Mouse (Mus musculus): ENCODE measurements around the gene Rev1. TPM values are rescaled to one million over a fixed set of nuclear protein-coding genes. Genes with fewer than 3 reads are reported as not detected.
A peak's percentile ranks its signal among the peaks of the same experiment; 100 is the strongest.

Gene Rev1
- total and polyA plus RNA-seq, 3 experiments, result 28.9 to 31.0 TPM; not detected in 1

DNA sequence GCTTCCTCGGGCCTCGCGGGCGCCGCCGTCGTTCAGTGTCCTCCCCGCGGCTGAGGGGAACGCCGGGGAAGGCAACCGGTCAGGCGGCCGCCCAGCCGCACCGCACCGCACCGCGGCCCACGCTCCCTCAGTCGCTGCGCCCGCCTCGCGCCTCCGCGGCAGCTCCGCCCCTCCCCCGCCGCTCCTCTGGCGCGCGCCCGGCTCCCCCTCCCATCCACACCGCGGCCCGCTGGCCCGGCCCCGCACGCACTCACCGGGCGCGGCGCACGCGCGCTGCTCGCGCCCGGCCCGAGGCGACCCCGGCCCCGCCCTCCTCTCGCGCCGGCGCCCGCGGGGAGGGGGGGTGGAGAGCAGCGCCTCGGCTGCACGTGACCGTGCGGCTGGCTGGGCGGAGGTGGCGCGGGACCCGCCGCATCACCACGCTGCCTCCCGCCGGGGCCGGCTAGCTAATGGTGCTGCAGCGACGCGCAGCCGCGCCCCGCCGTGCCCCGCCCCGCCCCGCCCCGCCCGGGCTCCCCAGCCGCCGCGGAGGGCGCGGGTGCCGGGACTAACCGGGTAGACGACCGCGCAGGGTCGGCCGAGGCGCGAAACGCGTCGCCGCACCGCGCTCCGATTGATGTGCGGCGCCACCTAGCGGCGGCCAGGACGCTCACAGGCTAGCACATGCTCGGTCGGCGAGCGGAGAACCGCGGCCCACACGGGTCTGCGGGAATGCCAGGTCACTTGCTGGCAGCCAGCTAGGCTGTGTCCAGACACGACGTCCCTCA is at the start of gene Rev1 (continued):
- TF ChIP-seq SMC3 (IDR thresholded peaks at IDR 0.05; ENCODE audit: low read depth, low read length) (peak; percentile 51), RAD21 (IDR thresholded peaks at IDR 0.05; ENCODE audit: low read depth, low read length) (peak; percentile 66), NELFE (IDR thresholded peaks at IDR 0.05; ENCODE audit: low read depth, low read length) (peak; percentile 72), SIN3A (IDR thresholded peaks at IDR 0.05; ENCODE audit: low read length) (peak; percentile 52; the same call in 1 of the 2 replicates), ZKSCAN1 (IDR thresholded peaks at IDR 0.05; ENCODE audit: low read depth, low read length) (no peak), POLR2AphosphoS5 (IDR thresholded peaks at IDR 0.05; ENCODE audit: borderline replicate concordance, low read depth, low read length) (no peak)

DNA sequence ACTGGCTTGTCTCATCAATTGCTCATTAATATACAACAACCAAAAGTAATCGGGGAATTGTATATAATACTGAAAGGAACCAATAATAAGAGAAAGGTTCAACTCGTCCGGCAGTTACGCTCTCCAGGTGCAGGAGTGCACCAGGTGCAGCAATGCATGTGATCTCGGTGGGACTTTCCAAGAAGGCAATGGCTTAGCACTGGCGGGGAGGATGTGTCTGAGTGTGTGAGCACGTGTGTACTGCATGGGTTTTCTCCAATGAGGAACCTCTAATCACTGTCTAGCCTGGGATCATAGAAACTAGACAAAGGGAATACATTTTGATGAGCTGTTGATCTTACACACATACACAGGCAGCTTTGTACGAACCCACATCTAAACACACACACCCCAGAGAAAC is 49.3 kb upstream of the Rev1 start:
- no peak for DNase-seq (ENCODE audit: low read depth, low spot score)
- no peak overlapping the region for H3K9ac ChIP-seq (ENCODE audit: control insufficient read depth, low read depth, low read length, poor library complexity, severe bottlenecking)
- no peak overlapping the region for H3K4me3 ChIP-seq (ENCODE audit: control insufficient read depth in 1 of 2, insufficient read depth in 1 of 2, low read depth in 2 of 2, low read length in 2 of 2)
- H3K9me3 ChIP-seq (replicated peaks; ENCODE audit: insufficient read depth, low read length), result no peaks in the 10 kb centered on the region
- H3K4me1 ChIP-seq (ENCODE audit: control insufficient read depth in 1 of 2, insufficient read depth in 2 of 2, low read length in 2 of 2), result no peaks in the 10 kb centered on the region
- no peaks in the 10 kb centered on the region for H3K27me3 ChIP-seq (ENCODE audit: control insufficient read depth in 1 of 2, insufficient read depth in 2 of 2, low read length in 2 of 2)
- TF ChIP-seq POLR2AphosphoS2 (IDR thresholded peaks at IDR 0.05; ENCODE audit: low read length), result no peak
- no peak for TF ChIP-seq ZMIZ1 (IDR thresholded peaks at IDR 0.05; ENCODE audit: low read depth, low read length)
- no peak for TF ChIP-seq RCOR1 (IDR thresholded peaks at IDR 0.05; ENCODE audit: low read depth, low read length)
- TF ChIP-seq SMC3 (IDR thresholded peaks at IDR 0.05; ENCODE audit: low read depth, low read length), result no peak
- TF ChIP-seq MYC (IDR thresholded peaks at IDR 0.05; ENCODE audit: low read depth, low read length), result no peak
- no peak for TF ChIP-seq USF2 (IDR thresholded peaks at IDR 0.05; ENCODE audit: borderline replicate concordance in 1 of 2, insufficient read depth in 1 of 2, low read depth in 1 of 2, low read length in 2 of 2)
- TF ChIP-seq SIN3A (IDR thresholded peaks at IDR 0.05; ENCODE audit: low read length), result no peak
- TF ChIP-seq MAZ (IDR thresholded peaks at IDR 0.05; ENCODE audit: low read depth, low read length), result no peak
- TF ChIP-seq KAT2A (conservative IDR thresholded peaks at IDR 0.05; ENCODE audit: low read depth, low read length), result no peak
- no peak for TF ChIP-seq GABPA (IDR thresholded peaks at IDR 0.05; ENCODE audit: low read depth, low read length)
- no peak for TF ChIP-seq TAL1 (IDR thresholded peaks at IDR 0.05; ENCODE audit: low read length)
- no peak for TF ChIP-seq CHD1 (IDR thresholded peaks at IDR 0.05; ENCODE audit: low read depth, low read length)
- no peak for TF ChIP-seq TBP (IDR thresholded peaks at IDR 0.05; ENCODE audit: low read depth, low read length)
- TF ChIP-seq ZC3H11A (IDR thresholded peaks at IDR 0.05; ENCODE audit: low read depth, low read length), result no peak
- TF ChIP-seq ELF1 (IDR thresholded peaks at IDR 0.05; ENCODE audit: low read depth, low read length), result no peak
- TF ChIP-seq NRF1 (IDR thresholded peaks at IDR 0.05; ENCODE audit: insufficient read depth, low read depth, low read length, poor library complexity, severe bottlenecking), result no peak
- no peaks in the 10 kb centered on the region for H3K79me2 ChIP-seq (ENCODE audit: control insufficient read depth, insufficient read depth, low read length, poor library complexity)
- H3K27ac ChIP-seq (ENCODE audit: control insufficient read depth, low read depth, low read length), result no peak overlapping the region
- peaks cover 0 to 3% of the 10 kb centered on the region in 2 experiments; a peak in 1 of 4 replicates for H3K36me3 ChIP-seq (ENCODE audit: control insufficient read depth in 1 of 2, insufficient read depth in 2 of 2, low read length in 2 of 2)
